8 mouse cellular contexts compared by ENCODE assay signal in genomic region chrX:168795859-168796848, GRCm38 (mm10). TPM values are rescaled to one million over a fixed set of nuclear protein-coding genes. Genes with fewer than 3 reads are reported as not detected.
DNase-seq lines count a peak whose midpoint lies in the region; ATAC-seq and TF ChIP-seq lines count a peak whose summit lies in the region.

No protein-coding gene starts in this region.

- 0 out of 2 replicates have a peak overlapping the region, but pooled peaks have one; percentile 37 for H3K9ac ChIP-seq in forebrain, embryonic 16.5 days (replicated peaks; ENCODE audit: low read depth, low read length)
- H3K9ac ChIP-seq in hindbrain, embryonic 12.5 days = peak overlapping the region; percentile 38; the same call in 1 of the 2 replicates
- no peak overlapping the region for H3K9ac ChIP-seq in liver, embryonic 12.5 days
- peak overlapping the region; percentile 14; the same call in 1 of the 2 replicates for H3K9ac ChIP-seq in neural tube, embryonic 15.5 days (replicated peaks)

- no peaks in the 10 kb centered on the region for H3K9me3 ChIP-seq in forebrain, embryonic 16.5 days (ENCODE audit: control insufficient read depth, low read length)
- no peaks in the 10 kb centered on the region for H3K9me3 ChIP-seq in hindbrain, embryonic 12.5 days (replicated peaks)
- H3K9me3 ChIP-seq in liver, embryonic 12.5 days (replicated peaks) = no peaks in the 10 kb centered on the region
- H3K9me3 ChIP-seq in neural tube, embryonic 15.5 days (replicated peaks) = no peaks in the 10 kb centered on the region

- no peak overlapping the region for H3K27ac ChIP-seq in forebrain, embryonic 16.5 days (ENCODE audit: low read length)
- H3K27ac ChIP-seq in hindbrain, embryonic 12.5 days = no peak overlapping the region
- no peak overlapping the region for H3K27ac ChIP-seq in liver, embryonic 12.5 days
- H3K27ac ChIP-seq in neural tube, embryonic 15.5 days (replicated peaks) = no peak overlapping the region
- no peak overlapping the region for H3K27ac ChIP-seq in thymus, adult 2 months (ENCODE audit: control insufficient read depth, insufficient read depth, low read length)

- peak; percentile 13 to 15 for DNase-seq in cerebellum, postnatal 25 days
- DNase-seq in cerebellum, adult 11 months = no peak
- DNase-seq in ZHBTc4 (ENCODE audit: low read depth, low spot score) = peak; percentile 32
- no peak for DNase-seq in thymus, adult 2 months

- H3K4me2 ChIP-seq in forebrain, embryonic 16.5 days (ENCODE audit: low read length) = peak overlapping the region; percentile 80
- H3K4me2 ChIP-seq in hindbrain, embryonic 12.5 days (replicated peaks) = peak overlapping the region; percentile 73
- peak overlapping the region; percentile 57 for H3K4me2 ChIP-seq in liver, embryonic 12.5 days
- peak overlapping the region; percentile 91 for H3K4me2 ChIP-seq in neural tube, embryonic 15.5 days

- no peaks in the 10 kb centered on the region for H3K36me3 ChIP-seq in forebrain, embryonic 16.5 days (ENCODE audit: control insufficient read depth, insufficient read depth)
- H3K36me3 ChIP-seq in hindbrain, embryonic 12.5 days = no peaks in the 10 kb centered on the region
- H3K36me3 ChIP-seq in liver, embryonic 12.5 days = no peaks in the 10 kb centered on the region
- no peaks in the 10 kb centered on the region for H3K36me3 ChIP-seq in neural tube, embryonic 15.5 days
- no peaks in the 10 kb centered on the region for H3K36me3 ChIP-seq in thymus, adult 2 months (ENCODE audit: control insufficient read depth, insufficient read depth, low read length)

- no peak for TF ChIP-seq CTCF in thymus, adult 2 months (IDR thresholded peaks at IDR 0.05; ENCODE audit: borderline replicate concordance, control insufficient read depth, extremely low read depth, insufficient read depth, low read length, poor library complexity)

- TF ChIP-seq POLR2A in thymus, adult 2 months (IDR thresholded peaks at IDR 0.05; ENCODE audit: control insufficient read depth, extremely low read depth, insufficient read depth, low read length, poor library complexity) = no peak

- H3K4me1 ChIP-seq in forebrain, embryonic 16.5 days (replicated peaks; ENCODE audit: control insufficient read depth, insufficient read depth, low read length) = peaks cover 7% of the 10 kb centered on the region; the same call in 1 of the 2 replicates
- H3K4me1 ChIP-seq in hindbrain, embryonic 12.5 days = 0 out of 2 replicates have a peak, but pooled peaks cover 2% of the 10 kb centered on the region
- no peaks in the 10 kb centered on the region for H3K4me1 ChIP-seq in liver, embryonic 12.5 days
- peaks cover 15% of the 10 kb centered on the region; the same call in 1 of the 2 replicates for H3K4me1 ChIP-seq in neural tube, embryonic 15.5 days
- H3K4me1 ChIP-seq in thymus, adult 2 months (replicated peaks; ENCODE audit: control insufficient read depth, insufficient read depth, low read length) = no peaks in the 10 kb centered on the region

- peak; percentile 66; the same call in 1 of the 2 replicates for ATAC-seq in forebrain, embryonic 16.5 days
- peak; percentile 61 for ATAC-seq in hindbrain, embryonic 12.5 days (ENCODE audit: low FRiP score)
- ATAC-seq in liver, embryonic 12.5 days = no peak
- peak; percentile 69 for ATAC-seq in neural tube, embryonic 15.5 days (ENCODE audit: low FRiP score)

- H3K27me3 ChIP-seq in forebrain, embryonic 16.5 days (replicated peaks; ENCODE audit: control insufficient read depth, insufficient read depth, low read length) = peaks cover 11% of the 10 kb centered on the region; the same call in 1 of the 2 replicates
- H3K27me3 ChIP-seq in hindbrain, embryonic 12.5 days = peaks cover 53% of the 10 kb centered on the region
- H3K27me3 ChIP-seq in liver, embryonic 12.5 days (replicated peaks) = peaks cover 53% of the 10 kb centered on the region
- peaks cover 42% of the 10 kb centered on the region for H3K27me3 ChIP-seq in neural tube, embryonic 15.5 days (replicated peaks)
- H3K27me3 ChIP-seq in thymus, adult 2 months (ENCODE audit: control insufficient read depth, insufficient read depth, low read length) = peaks cover 4% of the 10 kb centered on the region; the same call in 1 of the 2 replicates

- peak overlapping the region; percentile 44 for H3K4me3 ChIP-seq in forebrain, embryonic 16.5 days (replicated peaks; ENCODE audit: low read length)
- peak overlapping the region; percentile 37 for H3K4me3 ChIP-seq in hindbrain, embryonic 12.5 days
- H3K4me3 ChIP-seq in liver, embryonic 12.5 days = peak overlapping the region; percentile 36
- H3K4me3 ChIP-seq in neural tube, embryonic 15.5 days (replicated peaks) = peak overlapping the region; percentile 44
- H3K4me3 ChIP-seq in thymus, adult 2 months (ENCODE audit: control insufficient read depth, insufficient read depth, low read length) = no peak overlapping the region

- WGBS in forebrain, embryonic 16.5 days = 17% methylated on average over 55 of the region's 55 CpGs
- 17% methylated on average over 55 of the region's 55 CpGs for WGBS in hindbrain, embryonic 12.5 days
- WGBS in liver, embryonic 12.5 days (ENCODE audit: insufficient replicate concordance) = 10% methylated on average over 55 of the region's 55 CpGs
- WGBS in neural tube, embryonic 15.5 days = 20% methylated on average over 55 of the region's 55 CpGs
- WGBS in thymus, adult 2 months = 7% methylated on average over 53 of the region's 55 CpGs

RNA-seq across cellular contexts. Expression of gene Arhgap6, which starts 1.3 kb away (rescaled TPM):
- polyA plus RNA-seq in forebrain, embryonic 16.5 days (2015; fragmentation: Nextera tagmentation; extraction: Ambion mirVana) = 0.46 and 1.2 TPM in 2 replicates
- polyA plus RNA-seq in hindbrain, embryonic 12.5 days (2016; fragmentation: Nextera tagmentation; extraction: Ambion mirVana) = 1.4 and 1.9 TPM in 2 replicates
- polyA plus RNA-seq in liver, embryonic 12.5 days (2016; fragmentation: Nextera tagmentation; extraction: Ambion mirVana) = 5.0 and 6.0 TPM in 2 replicates
- polyA plus RNA-seq in neural tube, embryonic 15.5 days (2015; fragmentation: Nextera tagmentation; extraction: Ambion mirVana) = 2.6 and 3.8 TPM in 2 replicates
- 0.46 TPM in 2 replicates for polyA plus RNA-seq in thymus, adult 2 months (2012; rRNA removed)

Comparison
In these comparisons a context has a peak if more than half of its experiments do, and no peak if none do; other contexts are left out.
1. DNase-seq: peak in cerebellum, postnatal 25 days (2 of 2) and ZHBTc4 (single experiment); none in cerebellum, adult 11 months (single experiment) and thymus, adult 2 months (single experiment).
2. Peak in every context shown above with its lines, with median percentiles within 50 percentile points of each other: H3K4me2 ChIP-seq.